Mouse (Mus musculus) neural tube, embryonic 11.5 days (tissue): ENCODE measurements at regions not wholly inside any gene's neighbourhood (a gene's known extent, or its start where the extent isn't known, plus 50 kb on each side); places are given as distances from the start of the nearest gene placed in this dataset.
"Not testable (repeated sequence)": the region's sequence is repeated elsewhere in the genome, so short reads cannot be mapped to it uniquely, and the experiment has no call there.

Source experiments
- ATAC-seq: fragments of 200-750 bp; cut with Nextera tagmentation; 2 replicates; pipeline ENCODE4 v1.8.0; 2017; ENCODE audit warnings: moderate number of reproducible peaks, mild to moderate bottlenecking, moderate TSS enrichment, moderate library complexity; ENCODE audit not compliant: insufficient read depth, low FRiP score, low TSS enrichment
- DNase-seq: peaks from one replicate; pipeline ENCODE4 v3.0.0-alpha.2; 2015; ENCODE audit warnings: low spot score
- H3K27ac ChIP-seq: fragments of 300-500 bp; sonication (generic); 2 replicates; pipeline ENCODE4 v1.5.1; 2014; ENCODE audit warnings: low read depth, mild to moderate bottlenecking, low read length
- H3K27me3 ChIP-seq: fragments of 300-500 bp; sonication (generic); 2 replicates; pipeline ENCODE4 v1.6.1; 2014; ENCODE audit warnings: mild to moderate bottlenecking, low read length, mixed read lengths; ENCODE audit not compliant: control insufficient read depth, insufficient read depth
- H3K36me3 ChIP-seq: fragments of 300-500 bp; sonication (generic); 2 replicates; pipeline ENCODE4 v1.6.1; 2014; ENCODE audit warnings: mild to moderate bottlenecking, low read length, moderate library complexity, mixed read lengths; ENCODE audit not compliant: control insufficient read depth, insufficient read depth
- H3K4me1 ChIP-seq: fragments of 300-500 bp; sonication (generic); 2 replicates; pipeline ENCODE4 v1.6.1; 2014; ENCODE audit warnings: low read length, mixed read lengths; ENCODE audit not compliant: control insufficient read depth, insufficient read depth
- H3K4me2 ChIP-seq: fragments of 300-500 bp; sonication (generic); 2 replicates; pipeline ENCODE4 v1.6.1; 2014; ENCODE audit warnings: low read depth, mild to moderate bottlenecking, moderate library complexity
- H3K4me3 ChIP-seq: fragments of 300-500 bp; sonication (generic); 2 replicates; pipeline ENCODE4 v1.5.1; 2014; ENCODE audit warnings: low read depth, low read length
- H3K9ac ChIP-seq: fragments of 300-500 bp; sonication (generic); 2 replicates; pipeline ENCODE4 v1.6.1; 2014; ENCODE audit warnings: mild to moderate bottlenecking, low read length
- H3K9me3 ChIP-seq: fragments of 300-500 bp; sonication (generic); 2 replicates; pipeline ENCODE4 v1.6.1; 2016; ENCODE audit warnings: low read length; ENCODE audit not compliant: control insufficient read depth
- whole genome bisulfite sequencing: fragments of 180-500 bp; shearing (Covaris S2); extraction: QIAGEN DNeasy Blood & Tissue Kit; methylation state at CpG from one replicate; pipeline ENCODE4 v1.1.7; 2014; 5-methylcytosine and 5-hydroxymethylcytosine counted together

- not testable (repeated sequence) for DNase-seq, ATAC-seq, H3K9ac ChIP-seq, H3K4me2 ChIP-seq, H3K27me3 ChIP-seq, H3K9me3 ChIP-seq, H3K4me3 ChIP-seq, H3K27ac ChIP-seq, H3K4me1 ChIP-seq, H3K36me3 ChIP-seq
- WGBS: 71% methylated on average over 2 of the region's 2 CpGs
Observed at GRCm38 (mm10) chr10:86566875-86567274, 68.2 kb upstream of the Syn3 start.

- ATAC-seq (no peak), DNase-seq (peak; percentile 11)
- 70% methylated on average over 8 of the region's 8 CpGs for WGBS
- H3K4me2 ChIP-seq: no peak overlapping the region
- no peaks in the 10 kb centered on the region for H3K4me1 ChIP-seq
- H3K27ac ChIP-seq: no peak overlapping the region
- no peak overlapping the region for H3K9ac ChIP-seq
- no peaks in the 10 kb centered on the region for H3K9me3 ChIP-seq
- H3K27me3 ChIP-seq: no peaks in the 10 kb centered on the region
- no peaks in the 10 kb centered on the region for H3K36me3 ChIP-seq
- H3K4me3 ChIP-seq: no peak overlapping the region
Observed at GRCm38 (mm10) chr10:86555843-86556242, 57.1 kb upstream of the Syn3 start.
